Mouse (Mus musculus): ENCODE measurements around the gene Zfp654. TPM values are rescaled to one million over a fixed set of nuclear protein-coding genes. Genes with fewer than 3 reads are reported as not detected.

The Zfp654 gene
- polyA plus RNA-seq, 1 experiment from 2014 or later = 2.6 TPM

Other genes with a start within 250 kb of the Zfp654 start
- not detected in 2 replicates for gene Csnka2ip, start 249.2 kb downstream of the Zfp654 start, polyA plus RNA-seq (2015; fragmentation: Nextera tagmentation; extraction: Ambion mirVana)
- 5.7 and 8.2 TPM in 2 replicates for gene 4930453N24Rik, start 80.5 kb downstream of the Zfp654 start, polyA plus RNA-seq (2015; fragmentation: Nextera tagmentation; extraction: Ambion mirVana)
- 22.7 and 25.9 TPM in 2 replicates for gene Cggbp1, start 344 bp upstream of the Zfp654 start, polyA plus RNA-seq (2015; fragmentation: Nextera tagmentation; extraction: Ambion mirVana)

Data from liver, embryonic 16.5 days (tissue).